Mouse (Mus musculus) erythroid progenitor cell, adult 5-6 weeks (primary cell): Measurements from ENCODE around the gene Slc38a6. TPM values are rescaled to one million over a fixed set of nuclear protein-coding genes. Genes with fewer than 3 reads are reported as not detected.

Experiments used
- ATAC-seq: replicated peaks from 2 replicates; pipeline ENCODE4 v1.8.0; 2016; ENCODE audit warnings: moderate number of reproducible peaks, mild to moderate bottlenecking, moderate TSS enrichment, inconsistent platforms; ENCODE audit not compliant: poor library complexity, low FRiP score, severe bottlenecking
- total RNA-seq, 2 experiments: library from RNA; stranded (forward) in 1 of 2; stranded (reverse) in 1 of 2; fragments of 150-400 nt in 1 of 2; fragments of 186-747, 209-891 nt in 1 of 2; gene quantifications; 2 replicates each; pipeline versions ENCODE4 v1.2.3 to v1.2.4; 2015 to 2017; ENCODE audit warnings: low replicate concordance in 2 of 2

Slc38a6 gene
- total RNA-seq, 2 experiments from 2014 or later, result 0.30 to 6.3 TPM

- ATAC-seq, result no peak
Measured at GRCm38 (mm10) chr12:73317706-73318686, 31.4 kb downstream of the Slc38a6 start.

- ATAC-seq, result no peak
Measured at GRCm38 (mm10) chr12:73324180-73324586, 37.6 kb downstream of the Slc38a6 start.

GRCm38 (mm10) chr12:73324742-73325141, 38.2 kb downstream of the Slc38a6 start:
- no peak for ATAC-seq

GRCm38 (mm10) chr12:73325181-73325580, 38.6 kb downstream of the Slc38a6 start:
- no peak for ATAC-seq

- no peak for ATAC-seq
Measured at GRCm38 (mm10) chr12:73325617-73326016, 39.0 kb downstream of the Slc38a6 start.

- ATAC-seq, result no peak
Measured at GRCm38 (mm10) chr12:73327381-73327780, 40.8 kb downstream of the Slc38a6 start.

- no peak for ATAC-seq
Measured at GRCm38 (mm10) chr12:73328448-73329167, 42.0 kb downstream of the Slc38a6 start.

- no peak for ATAC-seq
Measured at GRCm38 (mm10) chr12:73330236-73330635, 43.7 kb downstream of the Slc38a6 start.

GRCm38 (mm10) chr12:73332701-73333100, 46.1 kb downstream of the Slc38a6 start:
- ATAC-seq, result no peak

GRCm38 (mm10) chr12:73334051-73334551, 47.5 kb downstream of the Slc38a6 start:
- no peak for ATAC-seq

- no peak for ATAC-seq
Measured at GRCm38 (mm10) chr12:73337127-73337526, 50.5 kb downstream of the Slc38a6 start.

GRCm38 (mm10) chr12:73340642-73341293, 54.2 kb downstream of the Slc38a6 start:
- no peak for ATAC-seq

- ATAC-seq, result no peak
Measured at GRCm38 (mm10) chr12:73341703-73342663, 55.4 kb downstream of the Slc38a6 start.

- no peak for ATAC-seq
Measured at GRCm38 (mm10) chr12:73344300-73344699, 57.7 kb downstream of the Slc38a6 start.

GRCm38 (mm10) chr12:73345157-73345556, 58.6 kb downstream of the Slc38a6 start:
- no peak for ATAC-seq

- ATAC-seq, result no peak
Measured at GRCm38 (mm10) chr12:73347202-73347601, 60.6 kb downstream of the Slc38a6 start.

GRCm38 (mm10) chr12:73350466-73350865, 63.9 kb downstream of the Slc38a6 start:
- no peak for ATAC-seq

GRCm38 (mm10) chr12:73350982-73351381, 64.4 kb downstream of the Slc38a6 start:
- no peak for ATAC-seq

GRCm38 (mm10) chr12:73351746-73352145, 65.2 kb downstream of the Slc38a6 start:
- ATAC-seq, result no peak
